Mouse (Mus musculus) Muller cell, postnatal 12 days (primary cell): ENCODE data around the gene Gskip.

ENCODE experiments used
- DNase-seq: peaks from one replicate; pipeline ENCODE4 v3.0.0-alpha.2; 2015; ENCODE audit errors: inconsistent ontology term

Gene Gskip

DNA sequence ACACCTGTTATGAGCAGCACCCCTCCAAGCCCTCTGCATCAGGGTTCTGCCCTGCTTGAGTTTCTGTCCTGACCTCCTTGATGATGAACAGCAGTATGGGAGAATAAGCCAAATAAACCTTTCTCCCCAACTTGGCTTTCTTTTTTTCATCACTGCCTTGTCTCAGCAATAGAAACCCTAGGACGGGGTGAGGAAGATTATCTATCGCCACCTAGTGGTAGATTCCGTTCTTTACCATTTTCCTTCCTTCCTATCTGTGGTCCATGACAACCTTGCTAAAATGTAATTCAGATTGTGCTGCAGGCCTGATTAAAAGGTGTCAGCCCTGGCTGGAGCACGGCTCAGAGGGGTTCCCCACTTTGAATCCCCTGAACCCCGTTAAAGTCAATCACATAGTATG is 38.0 kb downstream of the Gskip start:
- DNase-seq = peak; percentile 56

DNA sequence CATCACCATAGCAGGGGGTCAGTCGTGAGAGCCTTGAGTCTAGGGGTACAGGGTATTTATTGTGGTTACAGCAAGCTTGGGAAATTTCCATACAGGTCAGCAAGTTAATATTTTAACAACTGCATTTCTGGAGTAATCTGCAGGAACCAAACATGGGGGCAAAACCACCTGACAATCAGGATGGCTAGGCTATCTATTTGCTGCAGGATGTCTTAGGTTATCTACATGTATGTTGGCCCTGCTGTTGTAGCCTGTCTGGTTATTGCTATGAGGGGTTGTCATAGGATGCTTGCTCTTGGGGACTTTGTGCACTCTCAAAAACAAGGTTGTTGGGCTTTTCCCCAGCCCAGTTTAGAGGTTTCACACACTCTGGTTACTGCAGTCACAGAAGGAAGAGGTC is 40.0 kb downstream of the Gskip start:
- no peak for DNase-seq

DNA sequence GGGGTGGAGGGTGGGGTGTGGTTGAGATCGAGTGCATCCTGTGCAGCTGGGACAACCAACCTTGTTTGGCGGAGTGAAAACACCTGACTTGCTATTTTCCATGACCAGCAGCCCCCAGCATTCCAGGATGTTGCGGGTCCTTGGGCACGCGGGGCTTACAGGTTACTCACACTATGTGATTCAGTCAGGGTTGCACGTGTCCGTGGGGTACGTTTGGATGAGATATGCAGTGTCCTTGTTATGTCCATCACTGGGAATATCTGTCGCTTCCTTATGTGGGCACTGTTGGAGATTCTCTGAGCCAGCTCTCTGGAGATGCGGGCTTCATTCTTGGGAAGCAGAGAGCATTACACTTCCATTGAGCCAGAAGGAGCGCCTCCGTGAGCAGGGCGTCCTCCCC is 41.1 kb downstream of the Gskip start:
- DNase-seq = no peak

DNA sequence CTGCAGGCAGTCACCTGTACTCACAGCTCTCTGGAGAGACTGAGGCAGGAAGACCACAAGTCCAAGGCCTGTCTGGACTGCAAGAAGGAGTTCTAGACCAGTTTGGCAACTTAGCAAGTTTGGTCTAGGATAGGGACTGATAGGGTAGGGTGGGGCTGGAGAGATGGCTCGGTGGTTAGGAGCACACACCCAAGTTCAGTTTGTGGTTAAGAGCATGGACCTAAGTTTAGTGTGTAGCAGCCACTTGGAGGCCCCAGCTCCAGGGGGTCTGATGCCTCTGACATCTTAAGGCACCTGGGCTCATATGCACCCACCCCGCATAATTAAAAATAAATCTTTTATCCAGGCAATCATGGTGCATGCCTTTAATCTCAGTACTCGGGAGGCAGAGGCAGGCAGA is 42.6 kb downstream of the Gskip start:
- no peak for DNase-seq

DNA sequence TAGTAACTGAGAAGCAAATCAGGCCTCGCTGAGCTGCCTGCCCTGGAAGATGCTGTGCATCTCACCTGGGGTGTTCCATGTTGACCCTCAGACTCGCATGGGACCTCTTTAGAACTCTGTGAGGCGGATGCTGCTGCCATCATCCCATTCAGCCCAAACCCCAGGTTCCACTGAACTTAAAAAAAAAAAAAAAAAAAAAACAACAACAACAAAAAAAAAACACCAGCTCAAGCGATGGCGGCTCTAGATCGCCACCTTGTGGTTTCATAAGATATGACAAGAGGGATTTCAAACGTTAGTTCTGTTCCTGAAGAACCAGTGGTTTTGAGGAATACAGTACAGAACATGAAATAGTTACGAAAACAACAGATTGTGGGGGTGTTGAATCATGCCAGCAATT is 43.3 kb downstream of the Gskip start:
- DNase-seq = no peak

DNA sequence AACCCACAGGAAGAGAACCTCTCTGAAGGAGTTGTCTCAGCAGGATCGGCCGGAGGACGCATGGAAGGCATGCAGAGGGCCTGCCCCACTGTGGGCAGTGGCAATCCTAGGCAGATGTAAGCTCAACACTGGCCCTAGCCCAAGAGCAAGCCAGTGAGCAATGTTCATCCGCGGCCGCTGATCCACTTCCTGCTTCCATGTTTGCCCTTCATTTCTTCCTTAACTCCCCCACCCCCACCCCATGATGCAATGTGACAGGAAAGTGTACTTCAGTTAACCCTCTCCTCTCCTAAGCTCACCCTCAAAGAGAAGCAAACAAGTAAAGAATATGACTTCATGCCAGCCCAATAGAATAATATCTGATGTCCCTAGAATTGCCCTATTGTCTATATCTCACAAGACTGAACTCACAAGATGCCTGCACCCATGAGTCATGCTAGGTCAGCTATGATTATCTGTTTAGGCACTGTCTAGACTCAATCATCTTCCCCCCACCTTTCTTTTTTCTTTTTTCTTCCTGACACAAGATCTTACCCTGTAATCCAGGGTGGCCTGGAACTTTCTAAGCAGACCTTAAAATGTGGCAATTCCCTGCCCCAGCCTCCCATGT is 46.3 kb downstream of the Gskip start:
- no peak for DNase-seq

DNA sequence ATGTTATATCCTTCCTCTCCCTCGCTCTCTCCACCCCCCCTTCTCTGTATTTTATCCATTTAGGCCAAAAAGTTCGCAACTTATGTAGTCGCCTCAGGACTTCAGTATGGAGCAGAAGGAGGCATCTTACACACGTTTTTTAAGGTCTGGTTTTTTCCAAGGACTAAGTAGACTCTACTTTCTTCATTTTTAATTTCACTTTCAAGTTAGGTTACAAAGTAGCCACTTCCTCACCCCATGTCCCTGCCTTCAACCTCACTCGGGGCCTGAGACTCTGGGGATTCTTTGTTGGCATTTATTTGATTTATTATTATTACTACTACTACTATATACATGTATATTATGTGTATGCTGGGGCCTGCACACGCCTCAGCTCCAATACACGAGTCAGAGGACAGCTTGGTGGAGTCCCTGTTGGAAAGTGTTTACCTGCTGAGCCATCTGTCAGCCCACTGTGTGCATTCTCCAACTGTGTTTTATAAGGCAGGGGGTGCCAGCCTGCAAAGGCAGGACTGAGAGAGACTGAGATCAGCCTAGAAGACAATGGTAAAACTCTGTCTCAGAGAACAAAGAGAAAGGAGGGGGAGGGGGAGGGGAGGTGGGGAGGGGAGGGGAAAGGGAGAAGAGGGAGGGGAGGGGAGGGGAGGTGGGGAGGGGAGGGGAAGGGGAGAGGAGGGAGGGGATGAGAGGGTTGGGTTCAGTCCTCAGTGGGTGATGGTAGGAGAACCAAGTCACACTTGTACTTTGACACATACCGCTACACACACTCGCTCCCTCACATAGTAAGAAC is 48.9 kb downstream of the Gskip start:
- no peak for DNase-seq

DNA sequence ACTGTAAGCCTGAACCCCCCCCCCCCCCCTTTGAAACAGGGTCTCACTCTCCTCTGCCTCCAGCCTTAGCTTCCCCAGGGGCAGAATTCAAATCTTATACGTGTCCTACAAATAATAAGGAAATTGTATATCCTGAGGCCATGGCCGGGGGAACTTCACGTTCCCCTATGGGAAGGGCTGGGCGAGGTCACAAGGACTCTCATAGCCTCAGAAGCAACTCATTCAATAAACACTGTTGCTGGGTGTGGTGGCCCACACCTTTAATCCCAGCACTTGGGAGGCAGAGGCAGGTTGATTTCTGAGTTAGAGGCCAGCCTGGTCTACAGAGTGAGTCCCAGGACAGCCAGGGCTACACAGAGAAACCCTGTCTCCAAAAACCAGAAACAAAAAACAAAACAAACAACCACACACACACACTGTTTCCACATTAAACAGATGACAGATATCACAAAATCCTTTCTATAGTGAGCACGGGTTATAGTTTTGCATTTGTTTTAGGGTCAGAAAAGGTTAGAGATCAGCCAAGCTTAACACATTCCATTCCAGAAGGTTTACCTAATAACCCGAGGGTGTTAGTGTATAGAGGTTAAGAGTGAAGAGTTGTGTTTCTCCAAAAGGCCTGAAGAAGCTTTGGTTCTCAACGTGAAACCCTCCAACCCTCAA is 50.7 kb downstream of the Gskip start:
- no peak for DNase-seq

DNA sequence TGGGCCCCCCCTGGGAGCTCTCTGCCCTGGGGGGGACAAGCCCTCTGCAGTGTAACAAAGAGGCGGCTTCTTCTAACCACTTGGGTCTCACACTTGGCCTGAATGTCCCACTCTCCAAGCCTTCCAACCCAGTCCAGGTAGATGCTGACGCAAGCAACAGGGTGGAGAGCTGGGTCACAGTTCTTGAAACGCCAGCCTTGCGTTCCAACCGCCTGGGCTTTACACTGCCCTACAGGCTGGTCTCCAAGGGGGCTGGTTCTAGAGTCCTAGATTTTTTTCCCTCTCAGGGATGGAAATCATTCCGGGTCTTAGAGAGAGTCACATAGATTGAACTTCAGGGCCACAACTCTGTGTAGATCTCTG is 51.2 kb downstream of the Gskip start:
- no peak for DNase-seq

DNA sequence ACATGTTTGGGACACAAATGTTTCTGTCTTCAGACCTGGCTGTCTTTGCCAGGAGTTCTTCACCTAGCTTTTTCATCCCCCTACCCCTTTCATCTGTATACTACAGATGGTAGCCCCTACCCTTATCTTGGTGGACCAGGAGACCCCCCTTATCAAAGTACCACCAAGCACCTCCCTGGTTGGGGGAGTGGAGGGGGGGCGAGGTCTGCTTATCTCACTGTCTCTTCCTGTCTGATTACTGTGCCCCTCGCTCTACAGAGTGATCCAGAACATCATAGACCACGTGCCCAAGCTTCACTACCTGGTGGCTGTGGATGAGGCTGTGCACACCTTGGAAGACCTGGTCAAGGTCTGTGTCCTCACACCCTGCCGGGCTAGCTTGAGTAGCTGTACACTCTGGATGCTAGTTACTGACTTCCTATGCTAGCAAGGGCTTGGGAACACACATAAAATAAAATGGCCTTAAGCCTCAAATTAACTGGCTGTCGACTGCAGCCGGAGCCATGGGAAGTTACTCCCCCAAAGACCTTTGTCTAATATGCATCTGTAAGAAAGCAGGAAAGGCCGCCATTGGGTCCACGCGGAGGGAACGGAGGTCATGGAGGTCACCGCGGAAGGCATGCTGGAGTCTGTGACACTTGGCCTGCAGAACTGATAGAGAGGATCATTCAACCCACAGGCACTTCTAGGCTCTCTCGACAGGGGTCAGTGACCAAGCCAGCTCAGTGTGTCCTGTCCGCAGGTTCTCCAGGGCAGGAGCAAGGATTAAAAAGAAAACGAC is 53.9 kb downstream of the Gskip start:
- no peak for DNase-seq

DNA sequence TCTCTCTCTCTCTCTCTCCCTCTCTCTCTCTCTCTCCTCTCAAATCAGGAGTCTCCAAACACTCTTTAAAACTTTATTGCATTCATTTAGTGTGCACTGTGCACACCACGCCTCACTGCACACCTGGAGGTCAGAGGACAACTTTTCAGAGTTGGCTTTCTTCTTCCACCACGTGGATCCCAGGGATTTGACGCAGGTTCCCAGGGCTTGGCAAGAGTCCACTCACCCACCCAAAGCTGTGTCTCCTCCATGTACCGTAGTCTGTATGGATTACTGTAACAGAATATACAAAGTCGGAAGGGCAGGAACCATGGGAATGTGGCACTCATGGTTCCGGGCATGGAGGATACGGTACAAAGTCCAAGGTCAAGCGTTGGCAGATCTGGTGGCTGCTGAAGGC is 55.0 kb downstream of the Gskip start:
- no peak for DNase-seq

DNA sequence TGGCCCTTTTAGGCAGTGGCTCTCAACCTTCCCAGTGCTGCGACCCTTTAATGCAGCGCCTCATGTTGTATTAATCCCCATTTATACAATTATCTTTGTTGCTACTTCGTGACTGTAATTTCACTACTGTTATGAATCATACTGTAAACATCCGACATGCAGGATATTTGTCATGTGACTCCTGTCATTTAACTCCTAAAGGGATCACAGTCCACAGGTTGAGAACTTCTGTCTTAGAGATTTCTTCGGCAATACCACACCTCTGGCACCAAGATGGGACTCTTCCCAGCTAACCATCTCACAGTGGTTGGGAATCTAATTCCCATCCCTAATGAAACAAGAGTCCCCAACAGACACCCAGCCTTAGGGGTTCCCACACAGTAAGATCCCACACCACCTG is 63.5 kb downstream of the Gskip start:
- DNase-seq = no peak
